Mouse (Mus musculus) layer of hippocampus, postnatal 14 days (tissue): ENCODE data around the gene Rbms1. TPM values are rescaled to one million over a fixed set of nuclear protein-coding genes. Genes with fewer than 3 reads are reported as not detected.

Source experiments
- DNase-seq, 2 experiments: peaks; one replicate each; pipeline ENCODE4 v3.0.0; 2021 to 2022; ENCODE audit warnings: low spot score in 2 of 2, mixed read lengths in 1 of 2
- total RNA-seq, 2 experiments: library from RNA; stranded (reverse); gene quantifications; 2 replicates each; pipeline ENCODE4 v1.2.3; 2021

The Rbms1 gene
- total RNA-seq, 2 experiments from 2014 or later, result 17.9 to 19.1 TPM

GRCm38 (mm10) chr2:60879966-60880788 is 82.8 kb downstream of the Rbms1 start:
- no peak for DNase-seq

GRCm38 (mm10) chr2:60879141-60879818 is 83.7 kb downstream of the Rbms1 start:
- DNase-seq, result no peak

GRCm38 (mm10) chr2:60877543-60878386 is 85.2 kb downstream of the Rbms1 start:
- no peak for DNase-seq

- DNase-seq, result no peak
These were observed 86.1 kb downstream of the Rbms1 start for GRCm38 (mm10) chr2:60876891-60877290.

- no peak for DNase-seq
These were observed 90.7 kb downstream of the Rbms1 start for GRCm38 (mm10) chr2:60872095-60872811.

- DNase-seq, result no peak
These were observed 92.0 kb downstream of the Rbms1 start for GRCm38 (mm10) chr2:60871001-60871400.

GRCm38 (mm10) chr2:60870450-60870849 is 92.5 kb downstream of the Rbms1 start:
- DNase-seq, result no peak

GRCm38 (mm10) chr2:60869001-60869743 is 93.8 kb downstream of the Rbms1 start:
- no peak for DNase-seq

- no peak for DNase-seq
These were observed 94.8 kb downstream of the Rbms1 start for GRCm38 (mm10) chr2:60868060-60868662.

- DNase-seq, result no peak
These were observed 95.7 kb downstream of the Rbms1 start for GRCm38 (mm10) chr2:60867304-60867703.

- DNase-seq, result no peak
These were observed 97.1 kb downstream of the Rbms1 start for GRCm38 (mm10) chr2:60865869-60866268.

- DNase-seq, result no peak
These were observed 98.0 kb downstream of the Rbms1 start for GRCm38 (mm10) chr2:60864977-60865376.

- DNase-seq, result no peak
These were observed 98.7 kb downstream of the Rbms1 start for GRCm38 (mm10) chr2:60864256-60864795.

GRCm38 (mm10) chr2:60863827-60864226 is 99.2 kb downstream of the Rbms1 start:
- DNase-seq, result peak; percentile 51 to 71

- DNase-seq, result no peak
These were observed 99.9 kb downstream of the Rbms1 start for GRCm38 (mm10) chr2:60862913-60863711.

GRCm38 (mm10) chr2:60858116-60858515 is 104.9 kb downstream of the Rbms1 start:
- DNase-seq, result no peak

GRCm38 (mm10) chr2:60856097-60856496 is 106.9 kb downstream of the Rbms1 start:
- DNase-seq, result no peak

- peak in 1 of 2 experiments; percentile 29 for DNase-seq
These were observed 108.0 kb downstream of the Rbms1 start for GRCm38 (mm10) chr2:60855006-60855405.

- no peak for DNase-seq
These were observed 111.1 kb downstream of the Rbms1 start for GRCm38 (mm10) chr2:60851898-60852297.
